Mouse (Mus musculus): Measurements from ENCODE around the gene Wdr53. TPM values are rescaled to one million over a fixed set of nuclear protein-coding genes. Genes with fewer than 3 reads are reported as not detected.

The Wdr53 gene
- total and polyA plus RNA-seq, 3 experiments = 22.7 to 57.3 (median 28.6) TPM

DNA sequence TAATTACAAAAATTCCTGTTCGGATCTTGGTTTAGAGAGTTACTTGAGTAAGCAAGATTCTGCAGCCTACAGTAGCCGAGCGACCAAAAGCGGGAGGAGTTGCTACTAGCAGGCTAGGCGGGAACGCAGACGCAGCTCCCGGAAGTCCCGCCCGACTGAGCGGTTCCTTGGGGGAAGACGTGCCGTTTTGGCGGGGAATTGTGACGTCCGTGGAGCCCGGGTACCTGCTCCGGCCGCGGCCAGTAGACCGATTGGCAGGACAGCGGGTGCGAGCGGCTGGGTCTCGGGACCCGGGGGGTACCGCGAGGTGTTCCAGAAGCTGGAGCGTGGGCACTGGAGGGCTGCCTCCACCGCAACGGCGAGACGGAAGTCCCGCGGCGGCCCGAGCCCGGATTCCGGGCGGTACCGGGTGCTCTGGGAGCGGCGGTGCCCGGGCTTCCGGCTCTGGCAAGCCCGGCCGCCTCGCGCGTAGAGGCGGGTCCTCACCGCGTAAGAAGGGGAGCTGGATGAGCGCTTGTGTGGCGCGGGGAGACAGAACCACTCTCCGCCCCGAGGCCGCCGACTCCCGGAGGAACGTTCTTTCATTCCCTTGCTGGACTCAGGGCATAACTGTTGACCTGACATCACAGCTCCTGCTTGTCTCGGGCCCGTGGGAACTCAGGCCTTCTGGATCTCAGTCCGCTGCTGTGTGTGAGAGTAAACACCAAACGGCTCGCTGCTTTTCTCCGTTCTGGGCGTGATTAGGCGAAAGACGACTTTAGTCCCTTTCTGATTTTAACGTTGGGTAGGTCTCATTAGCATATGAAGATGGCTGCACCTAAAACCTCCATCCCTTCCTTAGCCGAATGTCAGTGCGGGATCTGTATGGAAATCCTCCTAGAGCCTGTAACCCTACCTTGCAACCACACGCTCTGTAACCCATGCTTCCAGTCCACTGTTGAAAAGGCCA, 30.6 kb downstream of the Wdr53 start, which contains the start of gene Rnf168 (continued):
- peak; percentile 95 for TF ChIP-seq ZMIZ1 (IDR thresholded peaks at IDR 0.05; ENCODE audit: low read depth, low read length)
- TF ChIP-seq ELF1 (IDR thresholded peaks at IDR 0.05; ENCODE audit: low read depth, low read length) = peak; percentile 93
- TF ChIP-seq KAT2A (IDR thresholded peaks at IDR 0.05; ENCODE audit: insufficient replicate concordance, low read length) = peak; percentile 92
- TF ChIP-seq TBP (conservative IDR thresholded peaks at IDR 0.05; ENCODE audit: low read depth, low read length) = peak; percentile 89
- peak; percentile 100 for TF ChIP-seq E2F4 (IDR thresholded peaks at IDR 0.05; ENCODE audit: insufficient replicate concordance, low read depth, low read length)
- TF ChIP-seq USF2 (conservative IDR thresholded peaks at IDR 0.05; ENCODE audit: low read depth, low read length) = no peak
- TF ChIP-seq MAX (IDR thresholded peaks at IDR 0.05; ENCODE audit: low read length) = peak; percentile 84
- TF ChIP-seq IRF4 (IDR thresholded peaks at IDR 0.05; ENCODE audit: low read depth, low read length) = peak; percentile 67; the same call in 1 of the 2 replicates

GRCm38 (mm10) chr16:32278396-32278795, 31.4 kb downstream of the Wdr53 start:
- H3K9ac ChIP-seq (ENCODE audit: insufficient read depth, low read depth) = peak overlapping the region; percentile 79
- peaks cover 13 to 46% of the 10 kb centered on the region in 2 experiments for H3K4me1 ChIP-seq (ENCODE audit: control insufficient read depth in 1 of 2, insufficient read depth in 2 of 2)
- H3K4me2 ChIP-seq (ENCODE audit: insufficient read depth, low read depth, poor library complexity, severe bottlenecking) = peak overlapping the region; percentile 91
- peak; percentile 90; the same call in 1 of the 2 replicates for TF ChIP-seq CHD1 (IDR thresholded peaks at IDR 0.05; ENCODE audit: low read depth, low read length)
- TF ChIP-seq POLR2A (IDR thresholded peaks at IDR 0.05; ENCODE audit: low read depth, low read length) = no peak
- no peak for TF ChIP-seq SIN3A (IDR thresholded peaks at IDR 0.05; ENCODE audit: low read length)
- no peak overlapping the region for H3K27ac ChIP-seq (ENCODE audit: insufficient read depth, low read depth)
- dilution Hi-C loops (cut with MboI; ENCODE audit: extremely low pct_ligation_motif_present, extremely low pct_unique_long_range_greater_than_20kb, low sequenced_read_pairs) (no loop called here), in situ Hi-C loops (cut with MboI; ENCODE audit: low pct_ligation_motif_present, low pct_unique_long_range_greater_than_20kb, low sequenced_read_pairs) (no loop called here)
- H3K36me3 ChIP-seq (replicated peaks in 1 of 2; ENCODE audit: control insufficient read depth in 1 of 2, insufficient read depth in 1 of 2, low read length in 1 of 2) = peaks cover 16 to 38% of the 10 kb centered on the region in 2 experiments
- H3K9me3 ChIP-seq (replicated peaks; ENCODE audit: low read length) = peaks cover 13% of the 10 kb centered on the region
- peak; percentile 23 for DNase-seq (ENCODE audit: extremely low read depth)
- H3K4me3 ChIP-seq (replicated peaks in 1 of 3; ENCODE audit: low read depth in 2 of 3, low read length in 2 of 3, poor library complexity in 1 of 3) = peak overlapping the region; percentile 81 to 99 (median 84)
- H3K27me3 ChIP-seq (replicated peaks) = no peaks in the 10 kb centered on the region
- H3K79me2 ChIP-seq (replicated peaks; ENCODE audit: control insufficient read depth, extremely low read depth, insufficient read depth, poor library complexity, severe bottlenecking) = peaks cover 56% of the 10 kb centered on the region

GRCm38 (mm10) chr16:32280211-32280610, 33.2 kb downstream of the Wdr53 start:
- Histone ChIP-seq H3K4me3 (replicated peaks in 1 of 3; ENCODE audit: low read depth in 2 of 3, low read length in 2 of 3, poor library complexity in 1 of 3) (peak overlapping the region in 1 of 3 experiments; percentile 30), H3K36me3 (replicated peaks in 1 of 2; ENCODE audit: control insufficient read depth in 1 of 2, insufficient read depth in 1 of 2, low read length in 1 of 2) (peaks cover 33 to 56% of the 10 kb centered on the region in 2 experiments), H3K27me3 (replicated peaks) (no peaks in the 10 kb centered on the region), H3K4me2 (ENCODE audit: insufficient read depth, low read depth, poor library complexity, severe bottlenecking) (no peak overlapping the region), H3K9ac (ENCODE audit: insufficient read depth, low read depth) (no peak overlapping the region), H3K27ac (ENCODE audit: insufficient read depth, low read depth) (no peak overlapping the region), H3K9me3 (replicated peaks; ENCODE audit: low read length) (peaks cover 13% of the 10 kb centered on the region), H3K79me2 (replicated peaks; ENCODE audit: control insufficient read depth, extremely low read depth, insufficient read depth, poor library complexity, severe bottlenecking) (peaks cover 66% of the 10 kb centered on the region), H3K4me1 (ENCODE audit: control insufficient read depth in 1 of 2, insufficient read depth in 2 of 2) (peaks cover 11 to 41% of the 10 kb centered on the region in 2 experiments)
- no peak for DNase-seq (ENCODE audit: extremely low read depth)
- in situ Hi-C loops (cut with MboI; ENCODE audit: low pct_ligation_motif_present, low pct_unique_long_range_greater_than_20kb, low sequenced_read_pairs) = no loop called here
- dilution Hi-C loops (cut with MboI; ENCODE audit: extremely low pct_ligation_motif_present, extremely low pct_unique_long_range_greater_than_20kb, low sequenced_read_pairs) = no loop called here
- TF ChIP-seq MAFK (IDR thresholded peaks at IDR 0.05; ENCODE audit: insufficient replicate concordance, low read length) (no peak), TCF12 (IDR thresholded peaks at IDR 0.05; ENCODE audit: low read depth, low read length) (no peak), E2F4 (IDR thresholded peaks at IDR 0.05; ENCODE audit: insufficient replicate concordance, low read depth, low read length) (no peak), ZC3H11A (IDR thresholded peaks at IDR 0.05; ENCODE audit: low read depth, low read length) (no peak), MYC (IDR thresholded peaks at IDR 0.05; ENCODE audit: low read depth, low read length) (no peak), NRF1 (IDR thresholded peaks at IDR 0.05; ENCODE audit: low read depth, low read length) (no peak), CHD2 (IDR thresholded peaks at IDR 0.05; ENCODE audit: low read length) (no peak), ELF1 (IDR thresholded peaks at IDR 0.05; ENCODE audit: low read depth, low read length) (no peak), SMC3 (IDR thresholded peaks at IDR 0.05; ENCODE audit: low read depth, low read length) (no peak), MAX (IDR thresholded peaks at IDR 0.05; ENCODE audit: low read length) (no peak), CTCF (conservative IDR thresholded peaks at IDR 0.05 in 1 of 2, IDR thresholded peaks at IDR 0.05 in 1 of 2; ENCODE audit: low read depth in 2 of 2, low read length in 2 of 2) (no peak), PAX5 (IDR thresholded peaks at IDR 0.05; ENCODE audit: low read length) (no peak), NELFE (IDR thresholded peaks at IDR 0.05; ENCODE audit: low read depth, low read length) (no peak), MXI1 (IDR thresholded peaks at IDR 0.05; ENCODE audit: low read depth, low read length) (no peak), IRF4 (IDR thresholded peaks at IDR 0.05; ENCODE audit: low read depth, low read length) (no peak)
